Comparison of ENCODE assay signal across 13 mouse cellular contexts in genomic region chr2:91945483-91945882, GRCm38 (mm10). TPM values are rescaled to one million over a fixed set of nuclear protein-coding genes. Genes with fewer than 3 reads are reported as not detected.
DNase-seq lines count a peak whose midpoint lies in the region; ATAC-seq and TF ChIP-seq lines count a peak whose summit lies in the region.
"Had no signal": no experiment of that assay in that cellular context is flagged by ENCODE, and none has a peak within 500 bp of the region (broad histone marks: within the 10 kb centered on the region; RNA-seq: fewer than 3 reads in every experiment).

Gm9821 (plus strand) TSS chr2:91945703.

- no peak for DNase-seq in kidney, postnatal 36 days
- DNase-seq in G1E (ENCODE audit: low spot score): no peak
- DNase-seq in T-cell, adult 2 months (ENCODE audit: low spot score): no peak
- no peak for DNase-seq in frontal cortex, postnatal 36 days (ENCODE audit: low spot score in 2 of 2)
- DNase-seq: heart, adult 2 months; right cerebral cortex, postnatal 25 days had no signal

- H3K27ac ChIP-seq in forebrain, embryonic 13.5 days: no peak within 1 kb of the TSS; the same call in 1 of the 2 replicates
- no peak within 1 kb of the TSS; the same call in 1 of the 2 replicates for H3K27ac ChIP-seq in forebrain, embryonic 15.5 days (replicated peaks)
- H3K27ac ChIP-seq in kidney, embryonic 14.5 days (ENCODE audit: low read depth, low read length): 0 out of 2 replicates have a peak within 1 kb of the TSS, but pooled peaks have one; percentile 11
- peak within 1 kb of the TSS; percentile 23; the same call in 1 of the 2 replicates for H3K27ac ChIP-seq in limb, embryonic 12.5 days
- H3K27ac ChIP-seq: embryonic facial prominence, embryonic 15.5 days had no signal

- no peak within 1 kb of the TSS for H3K4me3 ChIP-seq in forebrain, embryonic 13.5 days
- no peak within 1 kb of the TSS for H3K4me3 ChIP-seq in forebrain, embryonic 15.5 days
- H3K4me3 ChIP-seq in kidney, embryonic 14.5 days (ENCODE audit: low read length): no peak within 1 kb of the TSS
- H3K4me3 ChIP-seq in G1E (ENCODE audit: low read depth, low read length): peak within 1 kb of the TSS; percentile 77; the same call in 1 of the 2 replicates
- no peak within 1 kb of the TSS for H3K4me3 ChIP-seq in limb, embryonic 12.5 days (replicated peaks)
- H3K4me3 ChIP-seq: embryonic facial prominence, embryonic 15.5 days; heart, adult 2 months had no signal

- H3K4me1 ChIP-seq in forebrain, embryonic 13.5 days: peaks cover 59% of the 10 kb centered on the region
- H3K4me1 ChIP-seq in forebrain, embryonic 15.5 days: peaks cover 44% of the 10 kb centered on the region
- H3K4me1 ChIP-seq in kidney, embryonic 14.5 days (ENCODE audit: control insufficient read depth, insufficient read depth, low read length): peaks cover 33% of the 10 kb centered on the region
- peaks cover 78% of the 10 kb centered on the region for H3K4me1 ChIP-seq in G1E (ENCODE audit: insufficient read depth, low read depth, low read length)
- peaks cover 52% of the 10 kb centered on the region for H3K4me1 ChIP-seq in limb, embryonic 12.5 days (replicated peaks)

- H3K9me3 ChIP-seq in forebrain, embryonic 13.5 days (replicated peaks): no peaks in the 10 kb centered on the region
- H3K9me3 ChIP-seq in forebrain, embryonic 15.5 days: no peaks in the 10 kb centered on the region
- no peaks in the 10 kb centered on the region for H3K9me3 ChIP-seq in kidney, embryonic 14.5 days (ENCODE audit: control insufficient read depth, low read length)
- no peaks in the 10 kb centered on the region for H3K9me3 ChIP-seq in G1E (replicated peaks)
- H3K9me3 ChIP-seq in limb, embryonic 12.5 days: no peaks in the 10 kb centered on the region
- H3K9me3 ChIP-seq: embryonic facial prominence, embryonic 15.5 days had no signal

- H3K36me3 ChIP-seq in forebrain, embryonic 13.5 days (ENCODE audit: poor library complexity, severe bottlenecking): peaks cover 12% of the 10 kb centered on the region; the same call in 1 of the 2 replicates
- H3K36me3 ChIP-seq in forebrain, embryonic 15.5 days: peaks cover 3% of the 10 kb centered on the region; the same call in 1 of the 2 replicates
- H3K36me3 ChIP-seq in kidney, embryonic 14.5 days (ENCODE audit: control insufficient read depth, insufficient read depth, low read length): peaks cover 14% of the 10 kb centered on the region; the same call in 1 of the 2 replicates
- H3K36me3 ChIP-seq in G1E (replicated peaks): peaks cover 92% of the 10 kb centered on the region
- peaks cover 23% of the 10 kb centered on the region for H3K36me3 ChIP-seq in limb, embryonic 12.5 days

- WGBS in forebrain, embryonic 13.5 days: 87% methylated on average over 18 of the region's 18 CpGs
- 83% methylated on average over 18 of the region's 18 CpGs for WGBS in forebrain, embryonic 15.5 days
- WGBS in kidney, embryonic 14.5 days: 84% methylated on average over 18 of the region's 18 CpGs
- WGBS in limb, embryonic 12.5 days: 91% methylated on average over 18 of the region's 18 CpGs

- H3K9ac ChIP-seq in forebrain, embryonic 13.5 days: 0 out of 2 replicates have a peak within 1 kb of the TSS, but pooled peaks have one; percentile 27
- H3K9ac ChIP-seq in forebrain, embryonic 15.5 days (replicated peaks): no peak within 1 kb of the TSS
- peak within 1 kb of the TSS; percentile 12; the same call in 1 of the 2 replicates for H3K9ac ChIP-seq in kidney, embryonic 14.5 days (ENCODE audit: low read depth, low read length)
- 0 out of 2 replicates have a peak within 1 kb of the TSS, but pooled peaks have one; percentile 37 for H3K9ac ChIP-seq in limb, embryonic 12.5 days (replicated peaks)
- H3K9ac ChIP-seq: embryonic facial prominence, embryonic 15.5 days had no signal

- no peak for ATAC-seq in forebrain, embryonic 13.5 days
- no peak for ATAC-seq in forebrain, embryonic 15.5 days (replicated peaks)
- no peak for ATAC-seq in kidney, embryonic 14.5 days (ENCODE audit: low FRiP score, low TSS enrichment)
- ATAC-seq in G1E (ENCODE audit: extremely low read depth, insufficient number of reproducible peaks, low FRiP score, poor library complexity, severe bottlenecking): no peak
- ATAC-seq in limb, embryonic 12.5 days (ENCODE audit: insufficient number of reproducible peaks, insufficient read depth, low FRiP score, low TSS enrichment, low read depth): no peak

- H3K27me3 ChIP-seq in forebrain, embryonic 13.5 days: no peaks in the 10 kb centered on the region
- no peaks in the 10 kb centered on the region for H3K27me3 ChIP-seq in forebrain, embryonic 15.5 days
- no peaks in the 10 kb centered on the region for H3K27me3 ChIP-seq in kidney, embryonic 14.5 days (ENCODE audit: control insufficient read depth, insufficient read depth, low read length)
- H3K27me3 ChIP-seq in G1E (ENCODE audit: insufficient read depth, low read length): no peaks in the 10 kb centered on the region
- H3K27me3 ChIP-seq in limb, embryonic 12.5 days: no peaks in the 10 kb centered on the region
- H3K27me3 ChIP-seq: embryonic facial prominence, embryonic 15.5 days had no signal

- no peak for TF ChIP-seq CTCF in G1E (IDR thresholded peaks at IDR 0.05; ENCODE audit: low read depth, low read length)

- H3K4me2 ChIP-seq in forebrain, embryonic 13.5 days: no peak within 1 kb of the TSS
- no peak within 1 kb of the TSS for H3K4me2 ChIP-seq in forebrain, embryonic 15.5 days (replicated peaks)
- H3K4me2 ChIP-seq in kidney, embryonic 14.5 days (replicated peaks; ENCODE audit: low read depth, low read length): no peak within 1 kb of the TSS
- H3K4me2 ChIP-seq in limb, embryonic 12.5 days: no peak within 1 kb of the TSS
- H3K4me2 ChIP-seq: embryonic facial prominence, embryonic 15.5 days had no signal

RNA-seq across cellular contexts. Expression of gene Gm9821, which starts in this region (rescaled TPM):
- 0.18 and 0.41 TPM in 2 replicates for polyA plus RNA-seq in forebrain, embryonic 13.5 days (2015; fragmentation: Nextera tagmentation; extraction: Ambion mirVana)
- 0.15 and 0.32 TPM in 2 replicates for polyA plus RNA-seq in forebrain, embryonic 15.5 days (2015; fragmentation: Nextera tagmentation; extraction: Ambion mirVana)
- 0.31 and 0.49 TPM in 2 replicates for polyA plus RNA-seq in kidney, embryonic 14.5 days (2014; fragmentation: Nextera tagmentation; extraction: Ambion mirVana)
- total RNA-seq in G1E (2014; fragmentation: Nextera tagmentation) (not detected in 2 replicates), G1E (2017) (1.6 and 1.8 TPM in 2 replicates)
- polyA plus RNA-seq in G1E (2012): 0.07 and 0.10 TPM in 2 replicates
- 0.28 and 0.59 TPM in 2 replicates for polyA plus RNA-seq in limb, embryonic 12.5 days (2016; fragmentation: Nextera tagmentation; extraction: Ambion mirVana)
- total RNA-seq: heart, adult 2 months; liver, adult 2 months had no signal
- polyA plus RNA-seq: heart, adult 2 months; large intestine, adult 2 months; liver, adult 2 months had no signal

Comparison
In these comparisons a context has a peak if more than half of its experiments do, and no peak if none do; other contexts are left out.
1. H3K27ac ChIP-seq: peak in kidney, embryonic 14.5 days (single experiment) and limb, embryonic 12.5 days (single experiment); none in forebrain, embryonic 13.5 days (single experiment) and forebrain, embryonic 15.5 days (single experiment).